Mouse (Mus musculus) ES-E14 (cell line): ENCODE measurements around the gene H2-T3. TPM values are rescaled to one million over a fixed set of nuclear protein-coding genes. Genes with fewer than 3 reads are reported as not detected.
"Not testable (repeated sequence)": the region's sequence is repeated elsewhere in the genome, so short reads cannot be mapped to it uniquely, and the experiment has no call there.

Source experiments
- DNase-seq: peaks from one replicate; pipeline ENCODE4 v3.0.0-alpha.2; 2013; ENCODE audit warnings: low read depth, low spot score
- H3K27ac ChIP-seq: 2 replicates; pipeline ENCODE4 v1.5.1; 2012; ENCODE audit warnings: low read depth, mild to moderate bottlenecking, low read length, moderate library complexity, mixed read lengths; ENCODE audit not compliant: poor library complexity, insufficient read depth, severe bottlenecking
- H3K36me3 ChIP-seq: 2 replicates; pipeline ENCODE4 v1.6.1; 2012; ENCODE audit warnings: mild to moderate bottlenecking, low read length, moderate library complexity, mixed read lengths; ENCODE audit not compliant: control insufficient read depth, poor library complexity, insufficient read depth, severe bottlenecking
- H3K4me1 ChIP-seq, 2 experiments: fragments of 150-350 bp in 1 of 2; sonication (generic) in 1 of 2; 2 replicates each; pipeline ENCODE4 v1.6.1; 2012; ENCODE audit warnings: low read length in 2 of 2, mild to moderate bottlenecking in 1 of 2, mixed read lengths in 1 of 2; ENCODE audit not compliant: control insufficient read depth in 2 of 2, insufficient read depth in 2 of 2, poor library complexity in 1 of 2
- H3K4me3 ChIP-seq, 2 experiments: fragments of 150-350 bp in 1 of 2; sonication (generic) in 1 of 2; 2 replicates each; pipeline ENCODE4 v1.5.1; 2012; ENCODE audit warnings: low read length in 2 of 2, low read depth in 1 of 2, mild to moderate bottlenecking in 1 of 2, mixed read lengths in 1 of 2; ENCODE audit not compliant: insufficient read depth in 1 of 2, poor library complexity in 1 of 2, severe bottlenecking in 1 of 2
- H3K9ac ChIP-seq: 2 replicates; pipeline ENCODE4 v1.6.1; 2012; ENCODE audit warnings: low read depth, mild to moderate bottlenecking, low read length, mixed read lengths; ENCODE audit not compliant: poor library complexity, insufficient read depth, severe bottlenecking
- H3K9me3 ChIP-seq: fragments of 150-350 bp; sonication (generic); 2 replicates; pipeline ENCODE4 v1.6.1; 2012; ENCODE audit warnings: low read depth, mild to moderate bottlenecking, low read length; ENCODE audit not compliant: control insufficient read depth, insufficient read depth
- CHD2 ChIP-seq: IDR thresholded peaks from 2 replicates; pipeline ENCODE4 v1.6.1; 2014; ENCODE audit warnings: mild to moderate bottlenecking, low read depth, low read length, inconsistent platforms
- HCFC1 ChIP-seq: IDR thresholded peaks from 2 replicates; pipeline ENCODE4 v1.6.1; 2012; ENCODE audit warnings: low read length, inconsistent platforms, borderline replicate concordance; ENCODE audit not compliant: insufficient read depth
- MAFK ChIP-seq: IDR thresholded peaks from 2 replicates; pipeline ENCODE4 v1.6.1; 2014; ENCODE audit warnings: mild to moderate bottlenecking, low read depth, low read length, inconsistent platforms; ENCODE audit not compliant: insufficient read depth
- ZC3H11A ChIP-seq: IDR thresholded peaks from 2 replicates; pipeline ENCODE4 v1.6.1; 2012; ENCODE audit warnings: low read depth, mild to moderate bottlenecking, inconsistent platforms, low read length, borderline replicate concordance
- ZNF384 ChIP-seq: IDR thresholded peaks from 2 replicates; pipeline ENCODE4 v1.6.1; 2012; ENCODE audit warnings: low read depth, low read length, inconsistent platforms
- in situ Hi-C, 2 experiments: fragments of 600-800 bp; cut with MboI; formaldehyde crosslinking; loops; one replicate each; pipeline ENCODE4 v1.15.1; 2025; ENCODE audit warnings: low sequenced_read_pairs in 2 of 2, inconsistent platforms in 1 of 2; ENCODE audit not compliant: unreplicated experiment in 2 of 2
- total RNA-seq: library from RNA; depleted of rRNA; stranded (reverse); fragments of 300-350 nt; gene quantifications from 2 replicates; pipeline ENCODE4 v1.2.3, GENCODE M21; 2012

H2-T3 gene
- total RNA-seq, 1 experiment = 0.22 TPM

DNA sequence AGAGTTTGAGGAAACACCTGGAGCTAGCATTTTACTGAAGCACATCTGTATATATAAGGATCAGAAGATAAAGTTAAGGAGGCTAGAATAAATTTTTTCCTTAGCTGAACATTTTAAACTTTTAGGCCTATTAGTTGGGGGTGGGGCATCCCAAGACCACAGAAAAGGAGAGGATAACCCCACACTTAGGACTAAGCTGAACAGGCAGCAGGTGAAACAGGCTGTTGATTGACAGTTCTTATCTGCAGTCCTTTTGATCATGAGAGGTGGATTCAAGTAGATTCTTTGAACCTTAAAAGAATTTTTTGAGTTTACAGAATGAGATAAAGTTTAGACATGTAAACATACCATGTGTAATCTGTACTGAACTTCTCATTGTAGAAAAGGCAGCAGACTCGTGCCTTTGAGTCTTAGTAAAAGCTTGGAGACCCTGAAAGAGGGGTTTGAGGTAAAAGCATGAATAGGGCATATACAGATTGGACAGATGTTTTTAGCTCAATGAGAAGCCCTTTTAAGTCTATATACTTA, 19.7 kb downstream of the H2-T3 start:
- H3K27ac ChIP-seq = no peak overlapping the region
- no peak for DNase-seq
- no peak overlapping the region for H3K4me3 ChIP-seq
- in situ Hi-C loops = no loop called here
- H3K9me3 ChIP-seq = no peaks in the 10 kb centered on the region
- TF ChIP-seq CHD2 (no peak), ZNF384 (no peak), ZC3H11A (no peak), HCFC1 (no peak), MAFK (no peak)
- H3K4me1 ChIP-seq = no peaks in the 10 kb centered on the region
- no peaks in the 10 kb centered on the region for H3K36me3 ChIP-seq
- H3K9ac ChIP-seq = no peak overlapping the region

DNA sequence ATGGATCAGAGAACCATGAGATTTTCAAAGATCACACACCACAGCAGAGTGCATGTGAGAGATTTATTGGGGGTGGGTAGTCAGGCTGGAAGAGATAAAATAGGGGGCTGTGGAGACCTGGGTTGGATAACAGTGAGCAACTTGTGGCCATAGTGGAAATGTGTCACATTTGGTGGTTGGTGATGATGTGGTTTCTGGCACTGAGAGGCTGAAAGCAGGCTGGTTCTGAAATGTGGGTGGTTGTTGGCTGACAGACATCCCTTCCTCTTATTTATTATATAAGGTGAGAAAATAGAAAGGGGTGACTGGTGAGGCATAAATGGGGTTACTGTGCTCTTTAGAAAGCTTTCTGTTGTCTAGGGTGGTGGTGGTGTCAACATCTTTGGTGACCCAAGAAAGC, 20.3 kb downstream of the H2-T3 start:
- no peak overlapping the region for H3K4me3 ChIP-seq
- no peaks in the 10 kb centered on the region for H3K36me3 ChIP-seq
- H3K4me1 ChIP-seq = no peaks in the 10 kb centered on the region
- in situ Hi-C loops = no loop called here
- H3K9me3 ChIP-seq = no peaks in the 10 kb centered on the region
- H3K9ac ChIP-seq = no peak overlapping the region
- DNase-seq = no peak
- TF ChIP-seq HCFC1 (no peak), MAFK (no peak), CHD2 (no peak), ZC3H11A (no peak), ZNF384 (no peak)
- H3K27ac ChIP-seq = no peak overlapping the region

GRCm38 (mm10) chr17:36169094-36169493, 21.0 kb downstream of the H2-T3 start:
- DNase-seq, H3K4me1 ChIP-seq, H3K36me3 ChIP-seq, H3K9me3 ChIP-seq, in situ Hi-C loops, H3K27ac ChIP-seq, H3K4me3 ChIP-seq, H3K9ac ChIP-seq: not testable (repeated sequence)

GRCm38 (mm10) chr17:36168039-36168652, 21.9 kb downstream of the H2-T3 start, which contains the start of gene Gm8909:
Gene Gm8909, minus strand, starts transcription at chr17:36168537.
- Histone ChIP-seq H3K9me3 (no peaks in the 10 kb centered on the region), H3K4me1 (no peaks in the 10 kb centered on the region), H3K27ac (no peak within 1 kb of the TSS), H3K4me3 (no peak within 1 kb of the TSS), H3K36me3 (no peaks in the 10 kb centered on the region), H3K9ac (no peak within 1 kb of the TSS)
- DNase-seq = no peak
- in situ Hi-C loops = no loop called here
- TF ChIP-seq ZNF384 = no peak
- TF ChIP-seq MAFK = no peak
- TF ChIP-seq CHD2 = no peak
- TF ChIP-seq HCFC1 = no peak
- TF ChIP-seq ZC3H11A = no peak
